Mouse (Mus musculus) cerebellum, postnatal 25 days (tissue): ENCODE measurements around the gene Zrsr1.

Experiments used
- DNase-seq, 2 experiments: peaks; one replicate each; pipeline ENCODE4 v3.0.0; 2021; ENCODE audit warnings: mixed read lengths in 2 of 2

Zrsr1 gene

GRCm38 (mm10) chr11:23013580-23014294, 41.9 kb downstream of the Zrsr1 start:
- no peak for DNase-seq

- no peak for DNase-seq
These were observed 43.2 kb downstream of the Zrsr1 start for GRCm38 (mm10) chr11:23014996-23015395.

- DNase-seq: no peak
These were observed 46.1 kb downstream of the Zrsr1 start for GRCm38 (mm10) chr11:23017943-23018342.

- DNase-seq: no peak
These were observed 48.4 kb downstream of the Zrsr1 start for GRCm38 (mm10) chr11:23020116-23020770.

GRCm38 (mm10) chr11:23020841-23021240, 49.0 kb downstream of the Zrsr1 start:
- DNase-seq: no peak

GRCm38 (mm10) chr11:23023155-23023554, 51.4 kb downstream of the Zrsr1 start:
- no peak for DNase-seq

GRCm38 (mm10) chr11:23024169-23024568, 52.4 kb downstream of the Zrsr1 start:
- no peak for DNase-seq
